Mouse (Mus musculus): ENCODE results near the gene Ptpdc1. TPM values are rescaled to one million over a fixed set of nuclear protein-coding genes. Genes with fewer than 3 reads are reported as not detected.
A peak's percentile ranks its signal among the peaks of the same experiment; 100 is the strongest.

Gene Ptpdc1
- polyA plus RNA-seq, 1 experiment from 2014 or later = 10.7 TPM

DNA sequence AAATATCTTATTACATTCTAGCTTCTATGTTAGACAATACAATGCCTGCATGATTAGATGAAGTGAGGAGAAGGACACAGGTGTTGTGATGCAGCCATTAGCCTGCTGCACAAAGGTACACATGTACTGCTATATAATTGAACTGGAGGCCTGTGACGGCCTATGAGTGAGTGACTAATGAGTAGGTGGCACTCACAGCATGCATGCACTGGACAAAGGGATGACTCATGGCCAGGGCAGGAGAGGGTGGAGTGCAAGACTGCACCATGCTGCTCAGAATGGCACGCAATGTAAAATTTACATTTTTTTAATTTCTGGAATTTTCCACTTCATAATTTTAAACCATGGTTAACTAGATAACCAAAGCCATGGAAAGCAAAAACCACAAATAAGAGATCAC lies 10.9 kb downstream of the Ptpdc1 start:
- Histone ChIP-seq H3K9ac (ENCODE audit: low read depth, low read length) (no peak overlapping the region), H3K4me3 (replicated peaks; ENCODE audit: low read depth, low read length) (no peak overlapping the region), H3K27me3 (ENCODE audit: insufficient read depth, low read length) (no peaks in the 10 kb centered on the region), H3K4me1 (replicated peaks; ENCODE audit: insufficient read depth, low read length) (no peaks in the 10 kb centered on the region), H3K9me3 (replicated peaks; ENCODE audit: low read length) (peaks cover 10% of the 10 kb centered on the region), H3K36me3 (ENCODE audit: insufficient read depth, low read length) (no peaks in the 10 kb centered on the region), H3K4me2 (ENCODE audit: low read length) (no peak overlapping the region), H3K27ac (no peak overlapping the region)
- ATAC-seq (replicated peaks; ENCODE audit: low FRiP score, low read depth) (no peak), DNase-seq (ENCODE audit: low spot score) (no peak)
- 91% methylated on average over 2 of the region's 2 CpGs for WGBS
- no peak for TF ChIP-seq CTCF (IDR thresholded peaks at IDR 0.05; ENCODE audit: low read depth)

DNA sequence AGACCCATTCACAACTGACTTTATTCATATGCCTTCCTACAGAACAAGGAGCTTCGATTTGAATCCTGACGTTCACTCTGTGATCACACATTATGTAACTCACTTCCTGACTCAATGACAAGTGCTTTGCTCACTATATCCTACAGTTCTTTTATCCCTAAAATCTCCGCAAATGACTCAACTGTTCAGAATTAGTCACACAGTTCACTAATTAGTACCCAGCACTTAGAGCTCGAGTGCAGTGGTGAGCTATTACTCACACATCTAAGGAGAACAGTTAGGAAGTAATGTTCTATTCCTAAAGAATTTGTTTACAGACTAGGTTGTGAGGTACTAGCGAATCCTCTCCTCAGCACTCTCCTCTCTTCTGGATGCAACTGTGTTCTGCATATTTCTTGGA lies 16.4 kb downstream of the Ptpdc1 start:
- Histone ChIP-seq H3K9ac (ENCODE audit: low read depth, low read length) (no peak overlapping the region), H3K4me3 (replicated peaks; ENCODE audit: low read depth, low read length) (no peak overlapping the region), H3K27me3 (ENCODE audit: insufficient read depth, low read length) (no peaks in the 10 kb centered on the region), H3K27ac (no peak overlapping the region), H3K36me3 (ENCODE audit: insufficient read depth, low read length) (no peaks in the 10 kb centered on the region), H3K4me2 (ENCODE audit: low read length) (no peak overlapping the region), H3K4me1 (replicated peaks; ENCODE audit: insufficient read depth, low read length) (no peaks in the 10 kb centered on the region), H3K9me3 (replicated peaks; ENCODE audit: low read length) (no peaks in the 10 kb centered on the region)
- DNase-seq (ENCODE audit: low spot score) (no peak), ATAC-seq (replicated peaks; ENCODE audit: low FRiP score, low read depth) (no peak)
- 69% methylated on average over 5 of the region's 5 CpGs for WGBS
- no peak for TF ChIP-seq CTCF (IDR thresholded peaks at IDR 0.05; ENCODE audit: low read depth)

DNA sequence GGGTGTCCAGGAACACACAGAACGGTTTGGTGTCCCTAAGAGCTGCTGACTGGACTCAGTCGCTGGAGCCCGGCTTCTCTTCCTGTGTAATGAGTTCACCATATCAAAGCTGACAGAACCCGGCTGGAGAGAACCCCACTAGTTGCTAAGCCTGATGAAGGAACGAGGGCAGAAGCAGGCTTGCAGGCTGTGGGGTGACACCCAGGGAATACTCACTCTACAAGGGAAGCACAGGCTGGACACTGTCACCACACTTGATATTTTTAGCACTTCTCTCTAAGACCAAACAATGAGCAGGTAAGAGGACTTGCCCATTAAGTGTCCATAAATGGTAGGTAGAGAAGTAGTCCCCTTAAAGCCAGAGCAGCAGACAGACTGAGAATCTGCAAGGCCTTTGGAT lies 20.9 kb downstream of the Ptpdc1 start:
- Histone ChIP-seq H3K27me3 (ENCODE audit: insufficient read depth, low read length) (no peaks in the 10 kb centered on the region), H3K36me3 (ENCODE audit: insufficient read depth, low read length) (no peaks in the 10 kb centered on the region), H3K4me1 (replicated peaks; ENCODE audit: insufficient read depth, low read length) (no peaks in the 10 kb centered on the region), H3K9ac (ENCODE audit: low read depth, low read length) (no peak overlapping the region), H3K4me2 (ENCODE audit: low read length) (no peak overlapping the region), H3K9me3 (replicated peaks; ENCODE audit: low read length) (no peaks in the 10 kb centered on the region), H3K4me3 (replicated peaks; ENCODE audit: low read depth, low read length) (no peak overlapping the region), H3K27ac (no peak overlapping the region; the same call in 1 of the 2 replicates)
- ATAC-seq (replicated peaks; ENCODE audit: low FRiP score, low read depth) (no peak), DNase-seq (ENCODE audit: low spot score) (peak; percentile 34)
- WGBS = 68% methylated on average over 5 of the region's 5 CpGs
- no peak for TF ChIP-seq CTCF (IDR thresholded peaks at IDR 0.05; ENCODE audit: low read depth)

DNA sequence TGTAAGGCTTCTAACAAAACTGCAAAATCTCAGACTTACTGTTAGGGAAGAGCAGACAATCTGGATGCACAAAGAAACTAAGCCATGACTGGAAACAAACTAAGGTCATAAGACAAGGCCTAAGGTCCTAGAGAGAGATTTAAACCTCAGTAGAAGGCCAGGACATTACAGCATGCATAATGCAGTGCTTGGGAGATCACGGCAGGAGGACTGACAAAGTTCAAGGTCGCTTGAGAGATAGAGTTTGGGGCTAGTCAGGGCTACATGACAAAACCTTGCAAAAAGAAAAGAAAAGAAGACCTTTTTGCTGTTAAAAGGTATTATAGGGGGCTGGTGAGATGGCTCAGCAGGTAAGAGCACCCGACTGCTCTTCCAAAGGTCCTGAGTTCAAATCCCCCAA lies 22.2 kb downstream of the Ptpdc1 start:
- no peaks in the 10 kb centered on the region for H3K36me3 ChIP-seq (ENCODE audit: insufficient read depth, low read length)
- H3K9me3 ChIP-seq (replicated peaks; ENCODE audit: low read length) = no peaks in the 10 kb centered on the region
- no peak for TF ChIP-seq CTCF (IDR thresholded peaks at IDR 0.05; ENCODE audit: low read depth)
- no peak for DNase-seq (ENCODE audit: low spot score)
- no peak overlapping the region for H3K4me2 ChIP-seq (ENCODE audit: low read length)
- no peak for ATAC-seq (replicated peaks; ENCODE audit: low FRiP score, low read depth)
- H3K27ac ChIP-seq = no peak overlapping the region
- no peaks in the 10 kb centered on the region for H3K27me3 ChIP-seq (ENCODE audit: insufficient read depth, low read length)
- H3K4me1 ChIP-seq (replicated peaks; ENCODE audit: insufficient read depth, low read length) = no peaks in the 10 kb centered on the region
- H3K9ac ChIP-seq (ENCODE audit: low read depth, low read length) = no peak overlapping the region
- no peak overlapping the region for H3K4me3 ChIP-seq (replicated peaks; ENCODE audit: low read depth, low read length)
- 88% methylated on average over 3 of the region's 3 CpGs for WGBS

DNA sequence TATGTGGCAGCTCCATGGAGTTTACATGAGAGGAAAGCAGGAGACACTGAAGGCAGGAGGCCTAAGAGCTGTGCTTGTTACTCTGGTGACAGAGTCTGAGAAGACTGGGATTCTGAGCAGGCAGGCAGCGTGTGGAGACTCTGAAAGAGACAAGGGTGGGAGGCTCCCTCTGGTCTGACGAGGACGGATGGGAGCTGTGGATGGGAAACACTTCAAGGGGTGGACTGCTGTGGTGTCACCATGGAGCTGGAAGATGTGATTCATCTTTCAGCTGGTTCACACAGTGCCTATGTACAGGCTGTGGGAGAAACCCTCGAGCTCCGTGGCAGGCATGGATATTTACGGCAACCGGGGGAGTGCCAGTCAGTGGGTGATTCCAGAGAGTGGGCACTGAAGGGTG lies 30.9 kb downstream of the Ptpdc1 start:
- TF ChIP-seq CTCF (IDR thresholded peaks at IDR 0.05; ENCODE audit: low read depth) = no peak
- no peaks in the 10 kb centered on the region for H3K27me3 ChIP-seq (ENCODE audit: insufficient read depth, low read length)
- H3K9me3 ChIP-seq (replicated peaks; ENCODE audit: low read length) = no peaks in the 10 kb centered on the region
- no peaks in the 10 kb centered on the region for H3K36me3 ChIP-seq (ENCODE audit: insufficient read depth, low read length)
- H3K27ac ChIP-seq = no peak overlapping the region
- H3K9ac ChIP-seq (ENCODE audit: low read depth, low read length) = no peak overlapping the region
- no peak overlapping the region for H3K4me2 ChIP-seq (ENCODE audit: low read length)
- DNase-seq (ENCODE audit: low spot score) (no peak), ATAC-seq (replicated peaks; ENCODE audit: low FRiP score, low read depth) (no peak)
- no peak overlapping the region for H3K4me3 ChIP-seq (replicated peaks; ENCODE audit: low read depth, low read length)
- WGBS = 34% methylated on average over 7 of the region's 7 CpGs
- no peaks in the 10 kb centered on the region for H3K4me1 ChIP-seq (replicated peaks; ENCODE audit: insufficient read depth, low read length)

DNA sequence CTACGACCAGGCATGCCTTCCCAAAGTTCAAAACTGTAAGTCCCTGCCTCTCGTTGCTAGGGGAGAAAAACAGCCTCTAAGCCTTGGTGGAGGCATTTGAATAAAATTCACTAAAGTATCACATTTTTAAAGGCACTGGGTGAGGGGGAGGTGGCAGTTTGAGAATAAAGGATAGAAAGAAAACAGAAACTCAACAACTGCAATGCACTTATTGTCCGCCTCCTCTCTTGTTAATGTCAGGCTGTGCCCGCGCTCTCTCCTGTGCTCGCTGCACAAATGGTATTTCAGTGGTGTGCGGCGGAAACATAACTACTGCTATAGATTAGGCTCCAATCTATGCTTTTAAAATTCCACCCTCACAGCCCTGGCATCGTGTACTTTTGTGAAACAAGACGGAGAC lies 31.4 kb downstream of the Ptpdc1 start:
- ATAC-seq (replicated peaks; ENCODE audit: low FRiP score, low read depth) (no peak), DNase-seq (ENCODE audit: low spot score) (no peak)
- H3K27me3 ChIP-seq (ENCODE audit: insufficient read depth, low read length) = no peaks in the 10 kb centered on the region
- no peaks in the 10 kb centered on the region for H3K36me3 ChIP-seq (ENCODE audit: insufficient read depth, low read length)
- H3K27ac ChIP-seq = no peak overlapping the region
- no peak for TF ChIP-seq CTCF (IDR thresholded peaks at IDR 0.05; ENCODE audit: low read depth)
- H3K4me3 ChIP-seq (replicated peaks; ENCODE audit: low read depth, low read length) = no peak overlapping the region
- H3K9me3 ChIP-seq (replicated peaks; ENCODE audit: low read length) = no peaks in the 10 kb centered on the region
- 76% methylated on average over 10 of the region's 10 CpGs for whole genome bisulfite sequencing
- H3K4me1 ChIP-seq (replicated peaks; ENCODE audit: insufficient read depth, low read length) = no peaks in the 10 kb centered on the region
- no peak overlapping the region for H3K4me2 ChIP-seq (ENCODE audit: low read length)
- no peak overlapping the region for H3K9ac ChIP-seq (ENCODE audit: low read depth, low read length)

DNA sequence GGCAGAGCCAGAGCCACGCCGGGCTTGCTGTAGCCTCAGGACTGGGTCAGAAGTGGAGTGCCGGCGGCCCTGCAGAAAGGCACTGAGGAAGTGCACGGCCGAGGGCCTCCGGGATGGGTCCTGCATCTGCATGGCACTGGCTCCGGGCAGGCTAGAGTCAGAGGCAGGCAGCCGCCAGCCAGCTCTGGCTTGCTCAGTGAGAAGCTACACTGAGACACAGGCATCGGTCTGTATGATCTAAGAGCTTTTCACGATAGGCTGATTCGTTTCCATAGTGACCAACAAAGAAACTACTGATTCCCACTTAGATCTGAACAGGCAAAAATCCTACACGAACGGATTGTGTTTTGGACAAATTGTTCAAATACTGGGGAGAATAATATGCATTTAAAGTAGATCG lies 32.3 kb downstream of the Ptpdc1 start:
- Histone ChIP-seq H3K4me1 (replicated peaks; ENCODE audit: insufficient read depth, low read length) (no peaks in the 10 kb centered on the region), H3K9me3 (replicated peaks; ENCODE audit: low read length) (no peaks in the 10 kb centered on the region), H3K4me2 (ENCODE audit: low read length) (no peak overlapping the region), H3K9ac (ENCODE audit: low read depth, low read length) (no peak overlapping the region), H3K27me3 (ENCODE audit: insufficient read depth, low read length) (no peaks in the 10 kb centered on the region), H3K4me3 (replicated peaks; ENCODE audit: low read depth, low read length) (no peak overlapping the region), H3K27ac (no peak overlapping the region), H3K36me3 (ENCODE audit: insufficient read depth, low read length) (0 out of 2 replicates have a peak, but pooled peaks cover 3% of the 10 kb centered on the region)
- WGBS = 58% methylated on average over 15 of the region's 15 CpGs
- no peak for DNase-seq (ENCODE audit: low spot score)
- TF ChIP-seq CTCF (IDR thresholded peaks at IDR 0.05; ENCODE audit: low read depth) = no peak
- ATAC-seq (replicated peaks; ENCODE audit: low FRiP score, low read depth) = no peak
